Mouse (Mus musculus) thymus, postnatal 4 days (tissue): ENCODE results near the gene Rarres1.

ENCODE experiments used
- DNase-seq: peaks from one replicate; pipeline ENCODE4 v3.0.0; 2021

The Rarres1 gene

DNA sequence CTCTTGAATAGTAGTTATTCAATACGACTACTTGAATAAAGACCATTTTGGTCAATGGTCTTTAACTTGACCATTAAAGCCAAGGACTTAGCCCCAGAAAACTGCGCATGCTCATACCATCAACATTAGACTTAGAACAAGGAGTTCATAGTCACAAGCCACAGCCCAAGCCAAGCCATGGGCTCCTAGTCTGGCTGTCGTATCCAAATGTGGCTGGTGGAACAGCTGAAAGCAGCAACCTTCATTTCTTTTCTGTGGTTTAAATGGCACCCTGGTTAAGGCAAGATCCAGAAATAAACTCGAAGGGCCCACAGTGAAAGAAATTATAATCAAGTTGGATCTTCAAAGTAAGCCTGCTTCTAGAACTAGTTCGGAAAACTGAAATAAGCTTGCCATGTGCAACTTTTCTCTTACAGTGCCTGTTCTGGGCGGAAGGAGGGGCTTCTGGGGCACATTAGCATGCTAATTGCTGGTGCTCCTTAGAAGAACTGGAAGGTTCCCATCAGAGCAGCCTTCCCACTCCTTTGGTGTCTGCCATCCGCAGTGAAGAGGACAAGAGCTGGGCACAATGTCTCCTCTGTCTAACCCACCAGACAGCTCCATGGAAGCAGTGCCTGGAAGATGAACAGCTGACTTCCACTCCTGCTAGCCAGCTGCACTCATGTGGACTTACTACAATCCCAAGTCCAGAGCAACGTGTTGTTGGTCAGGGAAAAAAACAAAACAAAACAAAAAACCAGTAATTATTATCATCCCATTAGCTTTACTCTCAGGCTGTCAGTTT is 23.0 kb downstream of the Rarres1 start:
- no peak for DNase-seq

DNA sequence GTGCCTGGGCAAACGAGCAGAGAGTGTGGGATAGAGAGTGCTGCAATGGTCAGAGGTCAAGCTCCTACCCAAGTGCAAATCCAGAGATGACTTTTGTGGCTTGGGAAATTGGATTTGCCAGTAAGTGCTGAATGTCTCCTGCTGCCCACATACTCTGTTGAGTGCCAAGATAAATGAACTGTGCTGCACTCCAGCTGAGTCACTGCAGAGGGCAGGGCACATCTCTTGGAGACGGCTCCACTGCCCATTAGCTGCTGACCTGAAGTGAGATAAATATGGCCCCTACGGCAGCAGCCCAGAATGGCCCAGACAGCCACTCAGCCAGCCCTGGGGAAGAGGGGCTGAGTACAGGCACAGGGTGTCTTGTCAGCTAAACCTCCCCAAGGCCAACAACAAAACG is 25.2 kb downstream of the Rarres1 start:
- no peak for DNase-seq

DNA sequence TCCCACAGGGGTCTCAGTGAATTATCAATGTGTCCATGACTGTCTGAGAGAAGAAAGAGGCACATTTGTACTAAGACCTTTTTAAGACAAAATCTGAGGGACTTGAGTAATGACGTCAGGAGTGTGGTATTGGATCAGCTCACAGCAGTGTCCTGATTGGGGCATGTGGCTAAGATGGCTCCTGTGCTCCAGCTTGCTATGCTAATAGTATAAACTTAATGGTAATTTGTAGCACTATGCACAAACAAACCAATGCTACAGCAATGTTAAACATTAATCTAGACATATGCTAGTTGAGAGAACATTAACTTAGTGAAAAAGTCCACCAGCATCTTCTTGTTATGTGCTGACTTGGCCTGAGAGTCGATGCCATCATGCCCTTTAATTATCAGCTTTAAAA is 30.1 kb downstream of the Rarres1 start:
- no peak for DNase-seq

DNA sequence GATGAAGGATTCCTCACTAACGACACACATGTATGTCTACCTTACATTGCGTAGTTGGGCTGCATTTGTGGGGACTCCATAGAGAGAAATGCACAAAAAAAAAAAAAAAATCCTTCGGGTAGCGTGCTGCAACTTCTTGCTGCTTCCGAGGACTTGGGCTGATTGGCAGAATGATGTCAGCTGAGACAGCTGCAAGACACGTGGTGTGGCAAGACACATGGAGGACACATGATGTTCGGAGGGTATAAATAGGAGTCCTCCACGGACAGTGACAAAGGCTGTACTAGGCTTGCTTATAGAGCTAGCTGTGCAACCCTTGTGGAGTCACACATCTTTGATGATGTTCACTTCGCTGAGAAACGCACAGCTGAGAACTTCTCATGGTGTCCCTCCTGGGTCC is 32.9 kb downstream of the Rarres1 start:
- DNase-seq, result no peak

DNA sequence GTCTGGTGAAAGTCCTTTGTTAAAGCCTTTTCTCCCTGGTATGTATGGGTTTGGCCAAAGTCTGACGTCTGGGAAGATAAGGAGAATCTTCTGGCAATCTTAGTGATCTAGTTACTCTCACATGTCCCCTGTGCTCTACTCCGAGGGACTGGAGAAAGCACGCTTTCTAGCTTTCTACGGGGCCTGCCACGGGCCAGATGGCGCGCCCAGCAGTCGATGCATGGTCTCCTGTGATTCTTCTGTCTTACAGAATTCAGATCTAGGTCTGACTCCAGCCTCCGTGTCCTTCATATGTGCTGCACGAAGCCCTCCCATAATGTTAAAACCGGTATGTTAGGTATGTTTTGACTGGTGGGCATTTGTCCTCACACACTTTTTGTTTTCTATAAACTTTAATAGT is 35.5 kb downstream of the Rarres1 start:
- DNase-seq, result no peak

DNA sequence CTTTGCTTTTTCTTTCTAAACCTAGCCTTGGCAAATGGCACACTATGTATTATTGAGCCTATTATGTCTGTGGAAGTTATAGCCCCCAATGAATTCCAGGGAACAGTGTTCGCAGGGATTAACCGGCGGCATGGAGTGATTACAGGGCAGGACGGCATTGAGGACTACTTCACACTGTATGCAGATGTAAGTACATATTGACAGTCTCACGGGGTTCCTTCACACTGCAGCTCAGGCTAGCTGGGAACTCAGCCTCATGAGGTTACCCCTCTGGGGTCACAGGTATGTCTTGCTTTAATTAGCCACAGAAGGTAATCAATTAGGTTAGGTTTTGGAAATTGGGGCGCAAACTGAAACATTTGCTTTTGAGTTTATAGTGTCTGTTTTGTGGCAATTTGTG is 41.9 kb downstream of the Rarres1 start:
- DNase-seq, result no peak

DNA sequence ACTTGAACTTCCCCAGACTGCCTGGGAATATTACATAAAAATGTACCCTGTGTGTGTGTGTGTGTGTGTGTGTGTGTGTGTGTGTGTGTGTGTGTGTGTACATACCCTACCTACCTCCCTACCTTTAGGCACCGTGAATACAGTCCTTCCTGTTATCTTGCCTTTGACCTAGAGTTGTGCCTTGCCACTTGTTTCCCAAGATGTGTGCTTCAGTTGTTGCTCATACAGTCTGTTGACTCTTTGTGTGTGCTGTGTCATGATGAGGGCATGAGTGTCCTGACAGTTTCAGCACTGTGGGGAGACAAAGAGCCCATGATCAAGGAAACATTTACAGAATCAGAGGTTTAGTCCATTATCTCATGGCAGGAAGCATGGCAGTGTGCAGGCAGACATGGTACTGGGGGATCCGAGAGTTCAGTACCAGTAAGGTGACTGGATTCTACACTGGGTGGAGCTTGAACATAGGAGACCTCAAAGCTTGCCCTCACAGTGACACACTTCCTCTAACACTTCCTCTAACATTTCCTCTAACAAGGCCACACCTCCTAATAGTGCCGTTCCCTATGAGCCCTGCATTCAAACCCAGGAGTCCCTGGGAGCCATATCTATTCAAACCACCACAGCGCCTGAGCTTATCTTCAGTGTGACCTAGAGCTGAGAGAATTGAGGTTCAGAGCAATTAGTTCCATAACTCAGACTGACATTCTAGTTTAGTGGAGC is 43.8 kb downstream of the Rarres1 start:
- no peak for DNase-seq

DNA sequence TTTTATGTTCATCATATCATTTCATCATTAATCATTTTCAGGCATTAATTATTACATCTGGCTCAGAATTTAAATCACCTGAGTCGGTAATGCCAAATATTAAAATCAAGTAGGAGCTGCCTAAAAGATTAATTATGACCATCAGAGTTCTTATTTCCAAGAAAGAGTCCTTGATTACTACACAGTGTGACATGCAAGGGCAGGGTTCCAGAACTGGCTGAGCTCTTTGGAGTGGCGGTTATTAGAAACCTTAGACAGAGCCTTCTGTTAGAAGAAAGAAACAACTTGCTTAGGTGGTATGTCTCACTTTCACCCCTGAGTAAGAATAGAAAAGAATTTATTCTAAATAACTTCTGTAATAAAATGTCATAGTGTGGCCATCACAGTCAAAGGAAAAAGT is 48.0 kb downstream of the Rarres1 start:
- no peak for DNase-seq

DNA sequence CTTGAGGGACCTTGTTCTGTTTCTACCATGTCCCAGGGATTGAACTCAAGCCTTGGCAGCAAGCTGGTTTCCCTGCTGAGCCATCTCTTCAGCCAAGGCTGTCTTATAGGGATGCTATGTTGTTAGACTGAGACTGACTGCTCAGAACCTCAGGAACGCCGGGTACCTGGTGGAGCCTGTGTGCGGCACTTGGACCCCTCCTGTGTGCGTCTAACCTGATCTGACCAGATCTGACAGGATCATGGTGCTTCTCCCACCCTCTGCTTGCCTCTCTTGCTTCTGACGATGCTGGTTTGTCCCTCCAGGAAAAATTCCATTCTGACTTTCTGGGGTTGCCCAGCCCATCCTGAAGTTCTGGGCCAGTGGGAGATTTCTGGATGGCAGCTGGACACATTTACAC is 48.7 kb downstream of the Rarres1 start:
- DNase-seq, result no peak

DNA sequence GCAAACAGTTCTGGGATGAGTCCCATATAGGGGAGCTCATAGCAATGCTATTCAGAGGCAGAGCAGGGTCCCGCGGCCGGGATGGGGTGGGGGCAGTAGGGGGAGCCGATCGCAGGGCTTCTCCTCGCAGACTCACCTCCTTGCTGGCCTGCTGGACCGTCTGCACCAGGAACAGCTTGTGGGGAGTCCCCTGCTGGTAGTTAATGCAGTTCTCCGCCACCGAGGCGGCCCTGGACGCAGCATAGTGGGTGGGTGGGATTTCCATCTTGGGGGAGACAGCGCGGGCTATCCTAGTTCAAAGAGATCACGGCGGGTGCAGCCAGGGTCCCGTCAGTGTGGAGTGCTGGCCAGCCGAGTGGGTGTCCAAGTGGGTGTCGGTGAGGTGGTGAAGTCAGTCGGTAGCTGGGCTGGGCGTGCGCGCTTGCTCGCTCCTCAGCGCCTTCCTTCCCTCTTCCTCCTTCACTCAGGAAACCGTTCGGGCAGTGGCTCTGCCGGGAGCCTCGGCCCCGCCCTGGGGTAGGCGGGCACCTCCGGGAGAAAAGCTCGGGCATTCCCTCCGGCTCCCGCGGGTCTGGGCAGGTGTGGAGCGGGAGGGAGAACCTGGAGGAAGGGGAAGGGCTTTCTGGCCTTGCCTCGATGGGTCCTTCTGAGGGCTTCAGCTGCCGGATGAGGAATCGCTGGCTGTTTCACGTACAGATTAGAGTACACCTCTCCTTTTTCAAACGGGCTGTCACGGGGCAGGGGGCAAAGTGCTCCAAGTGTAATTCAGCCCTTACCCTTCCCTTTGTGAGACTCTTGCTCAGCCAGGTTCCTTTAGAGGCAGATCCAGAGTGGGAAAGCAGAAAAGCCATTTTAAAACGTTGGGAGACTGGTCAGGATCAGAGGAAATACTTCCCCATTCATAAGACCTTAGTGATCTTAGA is 51.6 kb downstream of the Rarres1 start, which contains the start of gene Lxn:
Gene Lxn, minus strand, starts transcription at position 477 of the 923 bp plus-strand sequence.
- DNase-seq, result peak; percentile 62

DNA sequence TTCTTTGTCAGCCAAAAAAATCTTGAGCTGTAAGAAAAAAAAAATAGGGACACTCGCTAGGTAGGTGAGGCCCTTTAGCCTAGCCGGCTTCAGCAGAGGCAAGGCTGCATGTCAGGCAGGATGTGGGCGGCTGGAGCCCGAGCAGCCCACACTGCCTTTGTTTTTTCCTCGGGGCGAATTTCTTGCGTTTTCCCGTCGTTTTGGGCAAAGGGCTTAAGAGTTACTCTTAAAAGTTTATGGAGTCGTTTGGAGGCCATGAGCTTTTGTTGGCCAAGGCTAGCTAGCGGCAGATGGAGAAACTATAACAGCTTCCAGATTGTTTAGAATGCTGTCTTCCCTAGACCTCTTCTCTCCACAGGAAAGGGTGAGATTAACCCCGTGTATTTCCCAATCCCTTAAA is 52.3 kb downstream of the Rarres1 start:
- DNase-seq, result peak; percentile 41

DNA sequence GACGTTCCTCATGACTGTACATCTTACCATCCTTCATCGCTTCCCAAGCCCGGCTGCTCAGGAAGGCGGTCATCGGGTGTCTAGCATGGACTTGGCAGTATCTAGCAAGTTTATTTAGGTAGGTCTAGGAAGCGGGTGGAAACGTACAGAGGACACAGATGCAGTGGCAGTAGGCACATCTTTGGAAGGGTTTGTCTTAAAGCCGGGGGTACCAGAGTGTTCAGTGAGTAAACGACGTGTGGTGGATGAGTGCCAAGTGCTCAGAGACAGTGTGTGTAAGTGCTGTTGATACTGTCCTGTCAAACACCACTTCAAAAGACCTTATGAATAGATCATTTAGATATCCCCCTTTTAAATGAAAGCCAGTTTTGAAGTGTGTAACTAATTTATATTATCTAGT is 52.7 kb downstream of the Rarres1 start:
- DNase-seq, result no peak

DNA sequence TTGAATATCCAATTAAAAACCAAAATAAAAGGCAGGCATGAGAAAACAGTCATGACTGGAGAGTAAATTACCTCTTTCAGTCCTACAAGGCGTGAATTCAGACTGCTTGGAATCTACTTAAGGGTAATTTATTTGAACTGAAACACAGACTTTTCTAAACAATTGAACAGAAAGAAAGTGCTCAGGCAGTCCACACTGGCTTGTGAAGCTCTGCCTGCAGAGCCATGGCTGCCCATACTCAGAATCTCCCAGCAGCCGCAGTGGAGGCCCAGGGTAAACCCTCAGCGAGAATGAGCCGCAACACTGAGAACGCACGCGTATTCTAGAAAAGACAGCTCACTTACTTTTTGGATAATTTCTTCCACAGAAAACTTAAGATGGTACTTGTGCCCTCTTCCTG is 53.3 kb downstream of the Rarres1 start:
- DNase-seq, result no peak

DNA sequence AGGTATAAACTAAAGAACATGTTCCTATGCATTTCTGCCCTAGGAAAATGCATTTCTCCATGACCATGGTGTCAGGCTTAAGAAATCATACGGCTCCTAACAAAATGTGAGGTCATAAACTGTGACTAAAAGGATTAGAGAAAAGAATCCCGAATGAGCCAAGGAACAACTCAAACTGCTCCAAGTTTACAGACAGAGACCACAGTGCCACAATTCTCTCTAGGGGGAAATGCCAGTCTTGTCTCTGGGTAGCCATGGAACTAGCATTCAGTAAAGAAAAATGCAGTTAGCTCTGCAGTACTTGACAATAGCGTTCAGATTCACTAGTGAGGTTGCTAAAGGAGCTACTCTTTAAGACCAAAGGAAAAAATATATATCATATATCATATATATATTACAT is 55.4 kb downstream of the Rarres1 start:
- no peak for DNase-seq

DNA sequence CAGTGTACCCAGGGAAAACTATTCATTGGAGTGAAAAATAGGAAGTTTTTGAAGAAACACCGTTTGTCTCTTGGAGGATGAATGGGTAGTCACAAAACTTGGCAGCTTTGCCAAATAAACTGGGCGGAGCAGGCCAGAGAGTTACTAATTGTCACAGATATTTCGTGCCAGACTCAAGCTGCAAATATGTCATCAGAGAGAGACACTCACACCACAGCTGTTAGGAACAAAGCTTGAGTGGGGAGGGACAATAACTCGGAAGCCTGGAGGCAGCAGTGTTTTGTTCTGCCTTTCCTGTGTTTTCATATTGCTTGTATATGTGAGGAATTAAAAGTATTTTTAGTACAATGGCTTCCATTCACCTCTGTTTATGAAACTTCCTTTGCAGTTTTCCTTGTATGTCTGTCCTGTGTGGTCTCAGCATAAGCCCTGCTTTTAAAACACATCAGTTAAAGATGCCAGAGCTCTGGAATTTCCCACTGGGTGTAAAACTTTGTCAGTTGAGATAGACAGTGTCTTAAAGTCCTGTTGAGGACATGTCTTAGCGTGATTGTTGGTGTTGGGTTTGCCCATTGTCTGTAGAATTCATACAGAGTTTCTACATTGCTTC is 64.6 kb downstream of the Rarres1 start:
- DNase-seq, result no peak

DNA sequence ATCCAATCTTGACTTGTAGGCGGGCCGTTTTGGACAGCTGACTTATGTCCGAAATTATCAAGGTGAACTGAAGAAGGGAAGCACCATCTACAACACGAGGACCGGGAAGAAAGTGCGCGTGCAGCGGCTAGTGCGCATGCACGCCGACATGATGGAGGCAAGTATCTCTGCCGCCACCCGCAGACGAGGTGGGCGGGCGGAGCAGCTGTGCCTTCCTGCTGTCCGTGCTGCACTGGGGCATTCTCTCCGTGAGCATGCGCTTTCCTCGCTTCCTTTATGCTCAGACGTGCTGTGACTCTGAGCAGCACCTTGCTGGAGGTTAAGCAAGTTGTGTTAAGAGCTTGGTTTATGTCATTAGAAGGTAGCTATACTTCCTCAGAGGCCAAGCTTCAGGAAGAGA is 65.7 kb downstream of the Rarres1 start:
- DNase-seq, result no peak

DNA sequence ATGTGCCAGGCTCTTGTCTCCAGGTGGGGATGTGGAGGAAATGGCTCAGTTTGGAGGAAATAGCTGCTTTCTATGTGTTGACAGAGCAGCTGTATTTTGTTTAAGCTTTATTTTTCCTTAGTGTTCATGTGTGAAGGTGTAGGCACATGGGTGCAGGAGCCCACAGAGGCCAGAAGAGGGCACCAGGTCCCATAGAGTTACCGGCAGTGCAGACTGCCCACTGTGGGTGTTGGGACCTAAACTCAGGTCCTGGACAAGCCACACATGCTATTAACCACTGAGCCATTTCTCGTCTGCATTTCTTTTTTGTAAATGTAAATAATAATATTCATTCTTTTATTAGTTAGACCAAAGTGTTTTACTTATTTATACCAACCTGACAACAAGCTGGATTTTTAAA is 68.2 kb downstream of the Rarres1 start:
- DNase-seq, result no peak

DNA sequence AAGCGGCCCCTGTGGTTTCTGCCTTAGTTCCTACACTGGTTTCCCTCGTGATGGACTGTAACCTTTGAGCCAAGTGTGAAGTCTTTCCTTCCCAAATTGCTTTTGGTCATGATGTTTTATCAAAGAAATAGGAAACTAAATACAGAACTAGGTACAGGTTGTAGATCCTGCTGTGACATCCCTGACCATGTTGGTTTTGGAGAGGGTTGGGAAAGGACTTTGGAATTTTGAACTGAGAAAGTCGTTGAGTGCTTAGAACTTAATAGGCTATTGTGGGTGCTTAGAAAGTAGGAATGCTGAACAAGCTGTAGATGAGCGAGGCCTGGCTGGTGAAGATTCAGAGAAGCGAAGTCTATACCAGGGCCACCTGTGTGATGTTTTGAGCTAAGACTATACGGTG is 81.3 kb downstream of the Rarres1 start:
- DNase-seq, result no peak

DNA sequence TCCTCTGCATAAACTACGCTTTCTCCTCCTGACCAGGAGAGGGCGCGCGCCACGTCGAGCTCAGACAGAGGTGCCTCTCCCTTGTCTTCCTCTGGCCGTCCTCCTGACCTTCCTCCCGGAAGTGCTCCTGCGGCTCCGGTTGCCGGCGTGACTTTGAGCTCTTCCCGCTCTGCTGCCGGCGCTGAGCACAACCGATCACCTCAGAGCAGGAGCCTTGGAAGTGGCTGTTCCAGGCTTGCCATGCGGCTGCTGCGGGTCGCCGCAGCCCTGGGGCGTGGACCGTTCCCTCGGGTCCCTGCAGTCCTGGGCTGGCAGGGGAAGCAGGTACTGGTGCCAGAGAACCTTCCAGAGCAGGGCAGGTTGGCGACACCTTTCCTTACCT is 85.3 kb downstream of the Rarres1 start, which contains the start of gene Gfm1:
Gene Gfm1, plus strand, starts transcription at position 98 of the 382 bp plus-strand sequence.
- DNase-seq, result peak; percentile 91

DNA sequence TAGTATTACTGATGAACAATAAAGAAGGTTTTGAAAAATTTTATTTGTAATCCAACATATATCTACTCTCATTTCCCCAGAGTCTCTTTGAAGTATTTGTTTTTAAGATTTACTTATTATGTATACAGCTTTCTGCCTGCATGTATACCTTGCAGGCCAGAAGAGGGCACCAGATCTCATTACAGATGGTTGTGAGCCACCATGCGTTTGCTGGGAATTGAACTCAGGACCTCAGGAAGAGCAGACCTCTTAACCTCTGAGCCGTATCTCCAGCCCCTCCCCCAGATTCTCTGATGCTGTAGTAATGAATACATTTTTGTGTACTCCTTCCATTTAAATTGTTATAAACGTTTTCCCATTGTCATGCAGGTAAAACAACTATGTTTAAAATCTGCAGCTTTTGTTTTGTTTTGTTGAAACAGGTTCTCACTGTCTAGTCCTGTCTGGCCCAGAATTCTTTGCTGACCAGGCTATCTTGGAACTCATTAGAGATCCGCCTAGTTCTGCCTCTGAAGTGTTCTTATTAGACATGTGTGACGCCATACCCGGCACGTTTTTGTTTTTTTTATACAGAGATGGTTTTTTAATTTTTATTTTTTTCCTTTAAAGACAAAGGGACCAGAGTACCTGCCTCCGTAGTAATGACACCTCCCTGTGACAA is 85.9 kb downstream of the Rarres1 start:
- DNase-seq, result no peak
